Mouse (Mus musculus): Measurements from ENCODE around the gene 4931423N10Rik.
"Not testable (repeated sequence)": the region's sequence is repeated elsewhere in the genome, so short reads cannot be mapped to it uniquely, and the experiment has no call there.

- TF ChIP-seq TAL1, GATA1 (IDR thresholded peaks at IDR 0.05; ENCODE audit: low read length): not testable (repeated sequence)
Measured at GRCm38 (mm10) chr2:23290991-23291390, 83.7 kb downstream of the 4931423N10Rik start.

All from erythroblast, embryonic 14.5 days (primary cell).